Mouse (Mus musculus) left cerebral cortex, adult 2 months (tissue): ENCODE measurements at regions not wholly inside any gene's neighbourhood (a gene's known extent, or its start where the extent isn't known, plus 50 kb on each side); places are given as distances from the start of the nearest gene placed in this dataset.

Source experiments
- DNase-seq, 2 experiments: peaks; one replicate each; pipeline ENCODE4 v3.0.0; 2021 to 2022; ENCODE audit warnings: low spot score in 2 of 2, mixed read lengths in 1 of 2; ENCODE audit errors: extremely low spot score in 1 of 2
- H3K27ac ChIP-seq: fragments of 200-600 bp; 2 replicates; pipeline ENCODE4 v1.8.1; 2022
- H3K4me3 ChIP-seq: fragments of 200-600 bp; 2 replicates; pipeline ENCODE4 v1.8.1; 2022
- CTCF ChIP-seq: fragments of 200-600 bp; IDR thresholded peaks from 2 replicates; pipeline ENCODE4 v1.8.1; 2022; ENCODE audit warnings: antibody characterized with exemption, mild to moderate bottlenecking, moderate library complexity
- intact Hi-C: fragments of 180-260 bp; cut with DNase I; formaldehyde crosslinking; loops from one replicate; pipeline ENCODE4 v1.15.1; 2025

GRCm38 (mm10) chr12:42987018-42987606 is 1223.0 kb downstream of the Dnajb9 start:
- TF ChIP-seq CTCF, result peak; percentile 67
- intact Hi-C loops, result loop anchor here (10.0 kb wide), 1 partner anchor 1502 kb away; the partner anchor contains the start of gene Lrrn3
- H3K4me3 ChIP-seq, result no peak overlapping the region
- DNase-seq, result peak; percentile 22 to 42
- H3K27ac ChIP-seq, result no peak overlapping the region

- no peak overlapping the region for H3K4me3 ChIP-seq
- no peak for DNase-seq
- intact Hi-C loops, result loop anchor here (10.0 kb wide), 1 partner anchor 1502 kb away; the partner anchor contains the start of gene Lrrn3
- TF ChIP-seq CTCF, result no peak
- H3K27ac ChIP-seq, result no peak overlapping the region
Measured at GRCm38 (mm10) chr12:42986505-42986904, 1223.6 kb downstream of the Dnajb9 start.

- H3K27ac ChIP-seq, result no peak overlapping the region
- no peak for DNase-seq
- intact Hi-C loops, result loop anchor here (10.0 kb wide), 1 partner anchor 1501 kb away; the partner anchor contains the start of gene Lrrn3
- no peak for TF ChIP-seq CTCF
- H3K4me3 ChIP-seq, result no peak overlapping the region
Measured at GRCm38 (mm10) chr12:42986096-42986495, 1224.0 kb downstream of the Dnajb9 start.

- DNase-seq, result no peak
- no peak for TF ChIP-seq CTCF
- Histone ChIP-seq H3K27ac (no peak overlapping the region), H3K4me3 (no peak overlapping the region)
- intact Hi-C loops, result no loop called here
Measured at GRCm38 (mm10) chr12:42978828-42979227, 1231.3 kb downstream of the Dnajb9 start.

GRCm38 (mm10) chr12:42972766-42973165 is 1237.4 kb downstream of the Dnajb9 start:
- TF ChIP-seq CTCF, result no peak
- DNase-seq, result no peak
- intact Hi-C loops, result no loop called here
- no peak overlapping the region for H3K27ac ChIP-seq
- H3K4me3 ChIP-seq, result no peak overlapping the region

GRCm38 (mm10) chr12:42961535-42961934 is 1248.6 kb downstream of the Dnajb9 start:
- DNase-seq, result no peak
- intact Hi-C loops, result no loop called here
- no peak overlapping the region for H3K4me3 ChIP-seq
- TF ChIP-seq CTCF, result no peak
- H3K27ac ChIP-seq, result no peak overlapping the region

GRCm38 (mm10) chr12:42947961-42948360 is 1262.2 kb downstream of the Dnajb9 start:
- Histone ChIP-seq H3K27ac (no peak overlapping the region), H3K4me3 (no peak overlapping the region)
- no peak for DNase-seq
- intact Hi-C loops, result no loop called here
- no peak for TF ChIP-seq CTCF

GRCm38 (mm10) chr12:42914374-42914773 is 1295.8 kb downstream of the Dnajb9 start:
- intact Hi-C loops, result no loop called here
- TF ChIP-seq CTCF, result no peak
- H3K27ac ChIP-seq, result no peak overlapping the region
- no peak overlapping the region for H3K4me3 ChIP-seq
- no peak for DNase-seq
